Mouse (Mus musculus): ENCODE measurements around the gene Slc7a5. TPM values are rescaled to one million over a fixed set of nuclear protein-coding genes. Genes with fewer than 3 reads are reported as not detected.

Slc7a5 gene
- total RNA-seq, 2 experiments from 2014 or later, result 21.9 to 22.4 TPM

GRCm38 (mm10) chr8:121938732-121939131 lies 31.2 kb upstream of the Slc7a5 start:
- DNase-seq (ENCODE audit: low spot score in 2 of 2), result no peak

GRCm38 (mm10) chr8:121936391-121936790 lies 28.9 kb upstream of the Slc7a5 start:
- DNase-seq (ENCODE audit: low spot score in 2 of 2), result peak; percentile 46 to 65

GRCm38 (mm10) chr8:121935341-121936294 lies 28.1 kb upstream of the Slc7a5 start:
- DNase-seq (ENCODE audit: low spot score in 2 of 2), result peak in 1 of 2 experiments; percentile 63

GRCm38 (mm10) chr8:121934923-121935322 lies 27.4 kb upstream of the Slc7a5 start:
- DNase-seq (ENCODE audit: low spot score in 2 of 2), result no peak

- peak in 1 of 2 experiments; percentile 57 for DNase-seq (ENCODE audit: low spot score in 2 of 2)
Observed at GRCm38 (mm10) chr8:121934506-121934905, 27.0 kb upstream of the Slc7a5 start.

- DNase-seq (ENCODE audit: low spot score in 2 of 2), result no peak
Observed at GRCm38 (mm10) chr8:121932668-121933520, 25.4 kb upstream of the Slc7a5 start.

GRCm38 (mm10) chr8:121932026-121932667 lies 24.7 kb upstream of the Slc7a5 start:
- no peak for DNase-seq (ENCODE audit: low spot score in 2 of 2)

- DNase-seq (ENCODE audit: low spot score in 2 of 2), result no peak
Observed at GRCm38 (mm10) chr8:121931571-121931970, 24.1 kb upstream of the Slc7a5 start.

- DNase-seq (ENCODE audit: low spot score in 2 of 2), result no peak
Observed at GRCm38 (mm10) chr8:121930047-121930446, 22.6 kb upstream of the Slc7a5 start.

GRCm38 (mm10) chr8:121927316-121927715 lies 19.8 kb upstream of the Slc7a5 start:
- DNase-seq (ENCODE audit: low spot score in 2 of 2), result peak in 1 of 2 experiments; percentile 56

GRCm38 (mm10) chr8:121926266-121926665 lies 18.8 kb upstream of the Slc7a5 start:
- DNase-seq (ENCODE audit: low spot score in 2 of 2), result no peak

GRCm38 (mm10) chr8:121925624-121926023 lies 18.1 kb upstream of the Slc7a5 start:
- peak; percentile 49 to 79 for DNase-seq (ENCODE audit: low spot score in 2 of 2)

- no peak for DNase-seq (ENCODE audit: low spot score in 2 of 2)
Observed at GRCm38 (mm10) chr8:121924681-121925080, 17.2 kb upstream of the Slc7a5 start.

- DNase-seq (ENCODE audit: low spot score in 2 of 2), result no peak
Observed at GRCm38 (mm10) chr8:121922101-121922500, 14.6 kb upstream of the Slc7a5 start.

- no peak for DNase-seq (ENCODE audit: low spot score in 2 of 2)
Observed at GRCm38 (mm10) chr8:121921582-121921981, 14.1 kb upstream of the Slc7a5 start.

- no peak for DNase-seq (ENCODE audit: low spot score in 2 of 2)
Observed at GRCm38 (mm10) chr8:121919731-121920130, 12.2 kb upstream of the Slc7a5 start.

GRCm38 (mm10) chr8:121919158-121919557 lies 11.7 kb upstream of the Slc7a5 start:
- DNase-seq (ENCODE audit: low spot score in 2 of 2), result no peak

GRCm38 (mm10) chr8:121913378-121913777 lies 5.9 kb upstream of the Slc7a5 start:
- no peak for DNase-seq (ENCODE audit: low spot score in 2 of 2)

GRCm38 (mm10) chr8:121912831-121913230 lies 5.3 kb upstream of the Slc7a5 start:
- DNase-seq (ENCODE audit: low spot score in 2 of 2), result no peak

GRCm38 (mm10) chr8:121911987-121912386 lies 4.5 kb upstream of the Slc7a5 start:
- DNase-seq (ENCODE audit: low spot score in 2 of 2), result no peak

GRCm38 (mm10) chr8:121911400-121911799 lies 3.9 kb upstream of the Slc7a5 start:
- DNase-seq (ENCODE audit: low spot score in 2 of 2), result no peak

All from gastrocnemius, postnatal 4 days (tissue).